Mouse (Mus musculus): ENCODE results near the gene Cbx6. TPM values are rescaled to one million over a fixed set of nuclear protein-coding genes. Genes with fewer than 3 reads are reported as not detected.

Gene Cbx6
- polyA plus RNA-seq, 1 experiment from 2014 or later = 22.3 TPM

DNA sequence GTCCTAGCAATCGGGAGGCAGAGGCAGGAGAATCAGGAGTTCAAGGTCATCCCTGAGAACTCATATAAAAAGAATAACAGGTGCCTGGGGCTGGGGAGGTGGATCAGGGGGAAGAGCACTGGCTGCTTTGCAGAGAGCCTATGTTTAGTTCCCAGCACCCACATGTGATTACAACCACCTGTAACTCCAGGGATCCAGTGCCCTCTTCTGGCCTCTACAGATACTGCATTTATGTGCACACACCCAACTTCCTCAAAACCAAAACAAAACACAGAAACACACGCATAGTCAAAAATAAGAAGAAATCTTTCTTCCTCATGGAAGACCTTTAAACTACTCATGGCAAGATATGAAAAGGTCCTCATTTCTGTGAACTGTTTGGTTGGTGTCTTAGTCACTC lies 15.7 kb upstream of the Cbx6 start:
- Histone ChIP-seq H3K36me3 (replicated peaks) (no peaks in the 10 kb centered on the region), H3K27me3 (ENCODE audit: poor library complexity, severe bottlenecking) (peaks cover 11% of the 10 kb centered on the region; the same call in 1 of the 2 replicates), H3K4me1 (peaks cover 12% of the 10 kb centered on the region), H3K4me3 (no peak overlapping the region), H3K27ac (no peak overlapping the region), H3K9me3 (peaks cover 7% of the 10 kb centered on the region; the same call in 1 of the 2 replicates)
- DNase-seq (ENCODE audit: extremely low spot score, low spot score) = no peak
- WGBS = 92% methylated on average over 2 of the region's 2 CpGs

DNA sequence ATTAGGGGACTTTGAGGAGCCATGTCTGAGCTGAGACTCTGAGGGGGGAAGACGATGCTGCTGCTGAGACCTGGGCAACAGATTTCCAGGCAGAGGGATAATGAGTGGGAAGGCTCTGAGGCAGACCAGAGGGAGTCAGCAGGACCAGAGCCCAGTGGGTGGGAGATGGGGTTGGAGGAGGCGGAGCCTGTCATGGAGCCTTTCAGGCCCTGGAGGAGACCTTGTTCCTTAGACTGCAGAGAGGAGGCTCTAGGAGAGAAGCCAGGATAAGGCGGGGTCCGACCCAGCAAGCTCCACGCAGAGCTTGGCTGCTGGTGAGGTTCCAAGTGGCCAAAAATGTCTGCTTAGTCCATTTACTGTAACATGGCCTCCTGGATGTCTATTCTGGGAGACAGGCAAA lies 12.6 kb upstream of the Cbx6 start:
- WGBS = 25% methylated on average over 5 of the region's 5 CpGs

DNA sequence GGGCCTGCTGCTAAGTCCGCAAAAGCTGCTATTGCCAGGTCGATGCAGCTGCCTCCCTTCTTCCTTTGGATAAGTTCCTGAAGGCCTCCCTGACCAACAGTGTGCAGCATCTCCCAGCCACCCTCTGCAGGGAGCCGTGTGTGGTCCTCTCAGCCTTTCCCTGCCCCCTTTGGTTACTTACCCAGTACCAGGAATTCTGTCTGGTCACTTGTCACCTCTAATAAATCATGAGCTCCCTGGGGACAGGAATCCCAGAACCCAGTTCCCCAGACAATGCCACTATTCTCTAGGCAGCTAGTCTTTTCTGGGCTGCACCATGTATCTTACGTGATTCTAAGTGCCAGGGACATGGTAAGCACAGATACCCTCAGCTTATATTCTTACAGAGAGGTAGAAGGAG lies 11.5 kb upstream of the Cbx6 start:
- Histone ChIP-seq H3K4me1 (peaks cover 12% of the 10 kb centered on the region), H3K27me3 (ENCODE audit: poor library complexity, severe bottlenecking) (peaks cover 11% of the 10 kb centered on the region; the same call in 1 of the 2 replicates), H3K27ac (no peak overlapping the region), H3K4me3 (no peak overlapping the region), H3K36me3 (replicated peaks) (no peaks in the 10 kb centered on the region), H3K9me3 (peaks cover 7% of the 10 kb centered on the region; the same call in 1 of the 2 replicates)
- 79% methylated on average over 4 of the region's 4 CpGs for WGBS
- DNase-seq (ENCODE audit: extremely low spot score, low spot score) = no peak

More for the DNA sequence above, 12.6 kb upstream of the Cbx6 start:
- Histone ChIP-seq H3K36me3 (replicated peaks) (no peaks in the 10 kb centered on the region), H3K4me3 (no peak overlapping the region), H3K27me3 (ENCODE audit: poor library complexity, severe bottlenecking) (peaks cover 11% of the 10 kb centered on the region; the same call in 1 of the 2 replicates), H3K9me3 (peaks cover 7% of the 10 kb centered on the region; the same call in 1 of the 2 replicates), H3K27ac (no peak overlapping the region), H3K4me1 (peaks cover 12% of the 10 kb centered on the region)
- no peak for DNase-seq (ENCODE audit: extremely low spot score, low spot score)

DNA sequence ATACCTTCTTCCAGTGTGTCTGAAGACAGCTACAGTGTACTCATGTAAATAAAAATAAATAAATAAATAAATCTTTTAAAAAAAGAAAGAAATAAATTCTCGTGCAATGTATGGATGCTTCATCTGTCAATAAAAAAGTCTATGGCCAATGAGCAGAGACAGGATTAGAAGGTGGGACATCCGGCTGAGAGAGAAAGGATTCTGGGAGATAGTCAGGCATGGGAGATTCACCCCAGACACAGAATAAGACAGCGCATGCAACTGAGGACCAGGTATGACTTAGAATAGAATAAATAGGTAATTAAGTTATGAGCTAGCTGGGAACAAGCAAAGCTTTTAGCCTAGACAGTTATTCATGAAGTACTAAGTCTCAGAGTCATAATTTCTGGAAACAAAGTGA lies 8.5 kb upstream of the Cbx6 start:
- H3K36me3 ChIP-seq (replicated peaks) = no peaks in the 10 kb centered on the region
- H3K9me3 ChIP-seq = no peaks in the 10 kb centered on the region
- no peak overlapping the region for H3K27ac ChIP-seq
- H3K4me3 ChIP-seq = no peak overlapping the region
- peaks cover 11% of the 10 kb centered on the region; the same call in 1 of the 2 replicates for H3K27me3 ChIP-seq (ENCODE audit: poor library complexity, severe bottlenecking)
- no peak for DNase-seq (ENCODE audit: extremely low spot score, low spot score)
- WGBS = 83% methylated on average over 3 of the region's 3 CpGs
- H3K4me1 ChIP-seq = peaks cover 12% of the 10 kb centered on the region

DNA sequence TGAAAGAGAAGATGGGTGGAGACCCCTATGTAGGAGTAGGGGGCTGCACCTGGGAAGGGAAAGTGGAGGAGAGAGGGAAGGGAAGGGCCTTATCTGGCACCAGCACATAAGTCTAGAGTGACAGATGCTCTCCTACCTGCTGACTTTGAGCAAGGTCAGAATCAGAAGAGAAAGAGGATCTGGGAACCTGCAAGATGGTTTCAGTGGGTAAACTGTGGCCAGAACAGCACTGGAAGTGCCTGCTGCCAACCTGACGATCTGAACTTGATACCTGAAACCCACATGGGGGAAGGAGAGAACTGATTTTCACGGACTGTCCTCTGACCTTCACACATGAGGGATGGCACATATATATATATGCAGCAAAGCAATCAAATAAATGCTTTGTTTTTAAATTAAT lies 5.8 kb upstream of the Cbx6 start:
- Histone ChIP-seq H3K27me3 (ENCODE audit: poor library complexity, severe bottlenecking) (no peaks in the 10 kb centered on the region), H3K36me3 (replicated peaks) (no peaks in the 10 kb centered on the region), H3K4me1 (peaks cover 7% of the 10 kb centered on the region), H3K27ac (no peak overlapping the region), H3K9me3 (no peaks in the 10 kb centered on the region), H3K4me3 (no peak overlapping the region)
- 76% methylated on average over 2 of the region's 2 CpGs for WGBS
- no peak for DNase-seq (ENCODE audit: extremely low spot score, low spot score)

DNA sequence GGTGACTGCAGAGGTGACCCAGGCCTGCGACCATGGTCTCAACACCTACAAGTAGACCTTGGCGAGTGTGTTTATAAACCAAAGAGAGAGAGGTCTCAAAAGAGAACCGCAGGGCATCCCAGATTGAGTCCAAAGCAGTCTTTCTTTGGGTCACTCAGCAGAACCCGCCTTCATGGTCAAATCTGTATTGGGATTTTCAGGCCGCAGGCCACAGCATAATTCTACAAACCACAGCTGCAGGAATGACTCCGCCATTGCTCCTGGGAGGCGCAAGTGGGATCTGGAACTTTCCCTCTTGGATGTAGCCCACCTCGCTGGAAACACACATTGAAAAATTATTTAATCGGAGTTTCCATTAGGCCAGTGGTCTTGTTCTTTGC lies 383 bp upstream of the Cbx6 start:
- H3K4me1 ChIP-seq = peaks cover 50% of the 10 kb centered on the region
- H3K4me3 ChIP-seq = peak overlapping the region; percentile 69
- 56% methylated on average over 9 of the region's 9 CpGs for WGBS
- DNase-seq (ENCODE audit: extremely low spot score, low spot score) = no peak
- no peaks in the 10 kb centered on the region for H3K27me3 ChIP-seq (ENCODE audit: poor library complexity, severe bottlenecking)
- peaks cover 11% of the 10 kb centered on the region for H3K36me3 ChIP-seq (replicated peaks)
- H3K9me3 ChIP-seq = no peaks in the 10 kb centered on the region
- H3K27ac ChIP-seq = peak overlapping the region; percentile 97

DNA sequence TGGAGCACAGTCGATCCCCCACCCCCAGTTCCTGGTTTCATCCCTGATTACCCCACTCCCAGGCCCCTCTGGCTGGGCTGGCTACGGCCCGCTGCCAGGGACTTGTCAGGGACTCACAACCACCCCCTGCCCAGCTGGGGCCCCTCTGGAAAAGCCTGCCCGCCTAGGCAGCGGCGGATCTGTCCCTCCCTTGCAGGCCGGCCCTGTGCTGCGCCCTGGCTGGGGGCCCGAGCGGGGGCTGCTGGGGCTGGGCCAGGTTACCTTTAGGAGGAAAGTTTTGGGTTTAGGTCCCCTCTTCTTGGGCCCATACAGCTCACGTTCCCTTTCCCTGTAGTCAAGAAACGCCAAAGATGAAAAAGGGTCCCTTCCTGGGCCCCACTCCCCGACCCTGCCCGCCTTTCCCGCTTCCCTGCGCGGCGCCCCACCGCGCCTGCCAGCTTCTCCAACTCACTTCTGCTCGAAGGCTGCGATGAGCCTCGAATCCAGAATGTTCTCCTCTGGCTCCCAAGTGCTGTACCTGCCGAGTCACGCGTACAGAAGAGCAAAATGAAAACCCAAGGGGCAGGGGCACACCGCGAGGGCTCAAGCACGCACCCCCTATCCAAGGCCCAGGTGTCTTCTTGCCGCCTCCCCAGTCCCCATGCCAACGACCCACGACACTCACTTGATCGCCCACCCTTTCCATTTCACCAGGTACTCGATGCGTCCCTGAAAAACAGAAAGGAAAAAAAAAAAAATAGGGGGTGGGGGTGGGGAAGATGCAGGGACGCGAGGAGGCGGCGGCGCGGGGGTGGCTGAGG lies 1.0 kb downstream of the Cbx6 start:
- H3K4me3 ChIP-seq = peak overlapping the region; percentile 69
- DNase-seq (ENCODE audit: extremely low spot score, low spot score) = peak; percentile 38
- no peaks in the 10 kb centered on the region for H3K9me3 ChIP-seq
- H3K27ac ChIP-seq = peak overlapping the region; percentile 97
- H3K27me3 ChIP-seq (ENCODE audit: poor library complexity, severe bottlenecking) = no peaks in the 10 kb centered on the region
- H3K36me3 ChIP-seq (replicated peaks) = peaks cover 24% of the 10 kb centered on the region
- peaks cover 65% of the 10 kb centered on the region for H3K4me1 ChIP-seq
- 1% methylated on average over 41 of the region's 41 CpGs for WGBS

DNA sequence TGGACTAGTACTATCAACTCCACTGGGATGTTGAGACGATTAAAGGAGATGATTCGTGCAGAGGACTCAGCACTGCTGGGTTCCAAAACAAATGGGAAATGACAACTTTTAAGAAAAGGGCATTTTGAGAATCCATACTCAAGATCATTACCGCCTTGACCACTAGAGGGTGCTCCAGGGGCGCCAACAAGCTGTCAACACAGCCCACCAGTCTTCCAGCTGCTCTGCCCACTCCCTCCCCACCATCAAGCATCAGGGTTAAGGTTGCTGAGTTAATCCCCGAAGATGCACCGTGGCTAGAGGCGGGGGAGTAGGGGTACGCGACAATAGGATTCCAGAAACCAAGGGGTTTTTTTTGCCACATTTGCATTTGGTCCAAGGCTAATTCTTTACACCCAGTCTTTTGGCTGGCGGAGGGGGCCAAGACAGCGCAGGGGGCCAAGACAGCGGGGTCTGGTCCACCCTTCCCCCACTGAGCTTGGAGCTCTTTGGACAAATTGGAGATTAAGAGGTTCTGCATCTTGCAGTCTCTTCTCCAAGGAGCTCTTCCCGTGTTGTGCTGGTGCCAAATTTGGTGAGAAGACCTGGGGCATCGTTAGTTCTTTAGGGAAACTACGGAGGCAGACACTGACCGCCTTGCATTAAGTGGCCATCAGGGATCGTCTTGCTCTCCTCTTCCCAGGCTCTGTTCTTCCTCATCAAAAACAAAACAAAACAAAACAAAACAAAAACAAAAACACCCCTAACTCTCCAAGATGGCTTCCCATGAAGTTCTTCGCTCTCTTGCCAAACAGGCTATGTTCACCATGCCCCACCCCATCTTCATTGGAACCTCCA lies 2.2 kb downstream of the Cbx6 start:
- H3K4me3 ChIP-seq = peak overlapping the region; percentile 69
- H3K36me3 ChIP-seq (replicated peaks) = peaks cover 36% of the 10 kb centered on the region
- peak overlapping the region; percentile 97 for H3K27ac ChIP-seq
- peaks cover 72% of the 10 kb centered on the region for H3K4me1 ChIP-seq
- 27% methylated on average over 18 of the region's 18 CpGs for WGBS
- H3K9me3 ChIP-seq = no peaks in the 10 kb centered on the region
- H3K27me3 ChIP-seq (ENCODE audit: poor library complexity, severe bottlenecking) = no peaks in the 10 kb centered on the region
- DNase-seq (ENCODE audit: extremely low spot score, low spot score) = peak; percentile 80

DNA sequence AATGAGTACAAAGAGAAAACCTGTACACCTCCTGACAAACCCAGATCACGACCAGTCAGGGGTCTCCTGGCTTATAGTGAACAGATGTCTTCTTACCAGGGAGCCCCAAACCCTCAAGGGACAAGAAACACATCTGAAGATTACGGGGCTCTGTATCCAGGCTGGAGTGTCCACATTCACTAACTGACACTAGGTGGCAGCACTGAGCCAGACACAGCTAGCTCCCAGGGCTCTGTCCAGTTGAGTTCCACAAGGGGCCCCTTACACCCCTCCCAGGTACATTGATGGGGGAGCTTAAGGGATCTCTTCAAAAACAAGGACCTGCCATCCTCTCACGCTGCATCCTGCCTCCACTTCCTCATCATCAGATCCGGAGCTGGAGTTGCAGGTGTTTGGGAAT lies 4.1 kb downstream of the Cbx6 start:
- Histone ChIP-seq H3K36me3 (replicated peaks) (peaks cover 51% of the 10 kb centered on the region), H3K4me1 (peaks cover 78% of the 10 kb centered on the region)
- 19% methylated on average over 4 of the region's 4 CpGs for WGBS

DNA sequence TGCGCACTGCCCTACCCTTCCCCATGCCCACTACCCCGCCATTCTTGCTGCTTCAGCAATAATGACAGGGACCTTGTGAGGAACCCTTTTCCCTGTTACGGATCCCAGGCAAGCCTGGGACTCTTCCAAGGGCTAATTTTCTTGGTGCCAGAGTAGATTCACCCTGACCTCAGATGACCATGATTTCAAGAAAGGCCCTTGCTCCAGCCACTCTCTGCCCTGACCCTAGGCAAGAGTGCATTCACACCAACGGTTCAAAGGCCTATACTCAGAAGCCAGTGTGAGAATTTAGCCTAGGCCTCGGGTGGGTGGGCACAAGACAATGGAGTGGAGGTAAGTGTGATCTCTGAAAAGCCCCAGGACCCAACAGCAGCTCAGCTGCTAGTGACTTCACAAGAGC lies 5.1 kb downstream of the Cbx6 start:
- 79% methylated on average over 5 of the region's 5 CpGs for WGBS
- no peak overlapping the region for H3K27ac ChIP-seq
- no peaks in the 10 kb centered on the region for H3K9me3 ChIP-seq
- peaks cover 61% of the 10 kb centered on the region for H3K36me3 ChIP-seq (replicated peaks)
- H3K27me3 ChIP-seq (ENCODE audit: poor library complexity, severe bottlenecking) = no peaks in the 10 kb centered on the region
- no peak overlapping the region for H3K4me3 ChIP-seq
- peaks cover 76% of the 10 kb centered on the region for H3K4me1 ChIP-seq
- no peak for DNase-seq (ENCODE audit: extremely low spot score, low spot score)

More for the DNA sequence above, 4.1 kb downstream of the Cbx6 start:
- no peaks in the 10 kb centered on the region for H3K27me3 ChIP-seq (ENCODE audit: poor library complexity, severe bottlenecking)
- no peak overlapping the region for H3K4me3 ChIP-seq
- no peaks in the 10 kb centered on the region for H3K9me3 ChIP-seq
- no peak overlapping the region for H3K27ac ChIP-seq
- peak; percentile 76 for DNase-seq (ENCODE audit: extremely low spot score, low spot score)

DNA sequence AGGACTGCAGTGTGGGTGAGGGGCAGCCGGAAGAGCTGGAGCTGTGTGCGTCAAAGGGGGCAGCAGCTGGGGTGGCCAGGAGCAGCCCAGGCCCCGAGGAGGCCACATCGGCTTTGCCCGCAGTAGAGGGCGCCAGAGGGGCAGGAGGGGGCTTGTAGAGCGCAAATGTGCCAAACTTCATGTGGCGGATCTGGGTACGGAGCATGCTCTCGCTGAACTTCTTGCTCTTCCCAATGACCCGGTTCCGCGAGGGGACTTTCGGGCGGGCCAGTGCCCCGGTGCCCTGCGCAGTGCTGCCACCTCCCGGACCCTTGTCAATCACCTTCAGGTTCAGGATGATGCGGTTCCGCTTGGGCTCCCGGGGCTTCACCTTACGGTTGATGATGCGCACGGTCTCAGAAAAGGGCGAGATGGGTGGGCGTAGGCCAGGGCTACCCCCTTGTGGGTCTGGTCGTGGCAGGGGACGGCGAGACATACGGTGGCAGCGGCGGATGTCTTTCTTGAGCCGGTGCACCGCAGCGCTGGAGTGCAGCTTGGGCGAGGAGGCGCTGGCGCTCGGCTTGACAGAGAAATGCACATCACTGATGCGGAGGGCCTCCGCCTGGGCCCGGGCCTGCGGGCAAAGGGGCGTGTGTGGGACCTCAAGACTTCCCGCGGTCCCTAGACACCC lies 6.0 kb downstream of the Cbx6 start:
- Histone ChIP-seq H3K4me1 (peaks cover 73% of the 10 kb centered on the region), H3K27ac (peak overlapping the region; percentile 22; the same call in 1 of the 2 replicates), H3K9me3 (no peaks in the 10 kb centered on the region), H3K27me3 (ENCODE audit: poor library complexity, severe bottlenecking) (no peaks in the 10 kb centered on the region), H3K4me3 (peak overlapping the region; percentile 29), H3K36me3 (replicated peaks) (peaks cover 68% of the 10 kb centered on the region)
- 59% methylated on average over 46 of the region's 46 CpGs for WGBS
- DNase-seq (ENCODE audit: extremely low spot score, low spot score) = peak; percentile 27

DNA sequence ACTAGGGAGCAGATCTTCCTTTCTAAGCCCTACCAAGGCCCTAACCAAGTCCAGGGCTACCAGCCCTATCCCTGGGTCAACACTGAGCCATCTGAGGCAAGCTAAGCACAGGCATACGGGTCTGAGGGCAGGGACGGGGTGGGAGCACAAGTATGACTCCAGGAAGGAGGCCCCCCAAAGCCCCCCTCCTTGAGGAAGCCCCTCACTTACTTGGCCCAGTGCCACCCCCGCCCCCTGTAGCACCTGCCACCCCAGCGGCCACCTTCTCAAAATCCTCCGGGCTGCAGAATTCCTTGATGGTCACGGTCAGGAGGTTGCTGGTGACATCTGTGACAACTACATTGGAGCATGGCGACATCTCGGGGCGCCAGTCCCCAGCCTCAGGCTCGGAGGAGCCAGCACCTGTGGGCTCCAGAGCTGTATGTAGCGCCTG lies 6.7 kb downstream of the Cbx6 start:
- H3K9me3 ChIP-seq = no peaks in the 10 kb centered on the region
- H3K4me3 ChIP-seq = 0 out of 2 replicates have a peak overlapping the region, but pooled peaks have one; percentile 0
- no peak for DNase-seq (ENCODE audit: extremely low spot score, low spot score)
- no peaks in the 10 kb centered on the region for H3K27me3 ChIP-seq (ENCODE audit: poor library complexity, severe bottlenecking)
- peaks cover 75% of the 10 kb centered on the region for H3K36me3 ChIP-seq (replicated peaks)
- 94% methylated on average over 11 of the region's 11 CpGs for WGBS
- H3K4me1 ChIP-seq = peaks cover 69% of the 10 kb centered on the region
- no peak overlapping the region for H3K27ac ChIP-seq
